Mouse (Mus musculus) testis, adult 2 months (tissue): ENCODE results near the gene Luzp1.

Experiments
- CTCF ChIP-seq: fragments of 200-500 bp; IDR thresholded peaks from 2 replicates; pipeline ENCODE4 v1.5.1; 2012; ENCODE audit warnings: low read depth, mild to moderate bottlenecking, inconsistent platforms, low read length, moderate library complexity; ENCODE audit not compliant: control insufficient read depth, insufficient read depth, insufficient replicate concordance
- POLR2A ChIP-seq: fragments of 200-500 bp; IDR thresholded peaks from 2 replicates; pipeline ENCODE4 v1.6.1; 2012; ENCODE audit warnings: low read depth, mild to moderate bottlenecking, inconsistent platforms, low read length, moderate library complexity; ENCODE audit not compliant: control insufficient read depth

GRCm38 (mm10) chr4:136434029-136434428, 35.5 kb upstream of the Luzp1 start:
- TF ChIP-seq POLR2A: no peak
- TF ChIP-seq CTCF: no peak
